Mouse (Mus musculus): ENCODE results near the gene Dock3. TPM values are rescaled to one million over a fixed set of nuclear protein-coding genes. Genes with fewer than 3 reads are reported as not detected.

The Dock3 gene
- polyA plus RNA-seq, 1 experiment from 2014 or later: 1.1 TPM

GRCm38 (mm10) chr9:106970742-106971141, 261.0 kb downstream of the Dock3 start:
- Histone ChIP-seq H3K9ac (no peak overlapping the region), H3K36me3 (no peaks in the 10 kb centered on the region), H3K9me3 (replicated peaks) (no peaks in the 10 kb centered on the region), H3K27ac (no peak overlapping the region), H3K4me2 (no peak overlapping the region), H3K27me3 (peaks cover 2% of the 10 kb centered on the region; the same call in 1 of the 2 replicates), H3K4me1 (no peaks in the 10 kb centered on the region), H3K4me3 (replicated peaks) (no peak overlapping the region)
- ATAC-seq (replicated peaks; ENCODE audit: low FRiP score): no peak
- WGBS: 62% methylated on average over 3 of the region's 3 CpGs

- Histone ChIP-seq H3K9ac (no peak overlapping the region), H3K27ac (no peak overlapping the region), H3K4me1 (no peaks in the 10 kb centered on the region), H3K9me3 (replicated peaks) (no peaks in the 10 kb centered on the region), H3K4me3 (replicated peaks) (no peak overlapping the region), H3K27me3 (no peaks in the 10 kb centered on the region), H3K36me3 (no peaks in the 10 kb centered on the region), H3K4me2 (no peak overlapping the region)
- no peak for ATAC-seq (replicated peaks; ENCODE audit: low FRiP score)
- WGBS: 87% methylated on average over 1 of the region's 1 CpGs
Observed at GRCm38 (mm10) chr9:106958452-106958851, 273.3 kb downstream of the Dock3 start.

DNA sequence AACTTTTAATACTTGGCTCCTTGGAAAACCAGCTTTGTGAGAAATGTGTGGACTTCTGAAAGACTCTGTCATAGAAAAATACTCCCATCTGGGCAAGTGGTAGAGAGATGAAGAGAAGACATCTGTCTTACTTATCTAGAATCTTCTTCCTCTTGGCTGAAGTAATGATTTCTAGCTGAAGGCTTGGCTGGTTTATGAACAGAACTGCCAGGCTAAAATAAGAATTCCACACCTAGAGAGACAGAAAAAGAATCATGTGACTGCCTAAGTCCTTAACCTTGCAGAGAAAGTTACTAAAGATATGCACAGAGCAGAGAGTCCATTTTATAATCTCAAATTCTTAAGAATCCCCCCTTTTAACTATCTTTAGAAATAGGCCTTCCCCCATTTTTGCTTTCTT, 276.2 kb downstream of the Dock3 start:
- ATAC-seq (replicated peaks; ENCODE audit: low FRiP score): no peak
- Histone ChIP-seq H3K4me3 (replicated peaks) (no peak overlapping the region), H3K4me1 (no peaks in the 10 kb centered on the region), H3K36me3 (no peaks in the 10 kb centered on the region), H3K27me3 (no peaks in the 10 kb centered on the region), H3K27ac (no peak overlapping the region), H3K9ac (no peak overlapping the region), H3K4me2 (no peak overlapping the region), H3K9me3 (replicated peaks) (no peaks in the 10 kb centered on the region)

DNA sequence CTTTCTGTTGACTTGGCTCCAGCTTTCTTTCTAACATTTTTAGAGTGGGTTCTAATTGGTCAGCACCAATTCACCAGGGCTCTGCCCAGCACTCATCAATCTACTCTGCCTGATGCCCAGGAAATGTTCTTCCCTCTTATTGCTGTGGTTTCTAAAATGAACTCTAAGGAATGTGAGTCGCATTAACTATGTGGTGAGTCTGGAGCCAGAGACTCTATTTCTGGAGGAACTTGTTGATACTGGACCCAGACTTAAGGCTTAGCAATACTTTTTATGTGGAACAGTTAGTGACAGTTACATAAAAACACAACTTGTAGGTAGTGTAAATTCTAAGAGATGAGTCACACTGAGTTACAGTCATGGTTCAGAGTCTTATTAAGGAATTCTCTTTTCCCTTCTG, 296.7 kb downstream of the Dock3 start:
- WGBS: 83% methylated on average over 1 of the region's 1 CpGs
- H3K4me3 ChIP-seq (replicated peaks): no peak overlapping the region
- no peak overlapping the region for H3K9ac ChIP-seq
- no peaks in the 10 kb centered on the region for H3K27me3 ChIP-seq
- H3K4me1 ChIP-seq: no peaks in the 10 kb centered on the region
- H3K9me3 ChIP-seq (replicated peaks): no peaks in the 10 kb centered on the region
- no peak overlapping the region for H3K4me2 ChIP-seq
- ATAC-seq (replicated peaks; ENCODE audit: low FRiP score): no peak
- H3K27ac ChIP-seq: no peak overlapping the region
- no peaks in the 10 kb centered on the region for H3K36me3 ChIP-seq

DNA sequence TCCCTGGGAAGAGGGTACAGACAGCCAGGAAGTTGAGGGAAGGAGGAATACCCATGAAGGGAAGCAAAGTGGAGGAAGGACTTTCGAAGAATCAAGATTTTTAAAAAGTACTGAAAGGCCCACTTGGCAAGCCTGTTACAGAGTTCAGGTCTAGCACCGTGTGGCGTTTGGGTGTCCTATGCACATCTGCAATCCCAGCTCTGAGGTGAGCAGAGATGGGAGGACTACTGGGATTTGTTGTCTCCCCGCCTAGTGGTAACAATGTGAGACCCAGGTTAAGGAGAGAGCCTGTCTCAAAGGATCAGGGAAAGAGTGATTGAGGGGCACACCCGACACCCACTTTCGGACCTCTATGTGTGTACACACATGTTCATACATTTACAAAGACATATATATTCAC, 316.8 kb downstream of the Dock3 start:
- H3K9me3 ChIP-seq (replicated peaks): no peaks in the 10 kb centered on the region
- WGBS: 82% methylated on average over 6 of the region's 6 CpGs
- H3K4me2 ChIP-seq: no peak overlapping the region
- no peaks in the 10 kb centered on the region for H3K4me1 ChIP-seq
- no peak for ATAC-seq (replicated peaks; ENCODE audit: low FRiP score)
- H3K4me3 ChIP-seq (replicated peaks): no peak overlapping the region
- no peaks in the 10 kb centered on the region for H3K36me3 ChIP-seq
- no peak overlapping the region for H3K9ac ChIP-seq
- no peaks in the 10 kb centered on the region for H3K27me3 ChIP-seq
- no peak overlapping the region for H3K27ac ChIP-seq

DNA sequence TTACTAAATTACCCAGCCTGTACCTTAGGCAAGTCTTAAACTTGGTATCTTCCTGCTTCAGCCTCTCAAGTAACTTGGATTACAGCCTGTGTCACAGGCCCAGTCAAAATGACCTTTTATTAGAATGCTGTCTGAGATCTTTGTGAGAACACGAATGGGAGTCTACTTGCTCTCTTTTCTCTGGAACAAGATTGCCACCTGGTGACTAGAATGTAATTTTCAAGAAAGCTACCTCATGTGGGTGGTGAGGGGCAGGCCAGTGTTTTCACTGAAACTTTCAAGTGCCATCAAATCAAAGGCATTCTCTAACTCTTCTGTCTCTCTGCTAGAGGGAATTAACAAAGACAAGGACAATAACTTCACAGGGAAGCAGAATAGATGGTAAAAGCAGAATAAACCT, 317.9 kb downstream of the Dock3 start:
- no peak for ATAC-seq (replicated peaks; ENCODE audit: low FRiP score)
- 13% methylated on average over 1 of the region's 1 CpGs for WGBS
- H3K4me3 ChIP-seq (replicated peaks): no peak overlapping the region

GRCm38 (mm10) chr9:106911624-106912023, 320.1 kb downstream of the Dock3 start:
- no peak for ATAC-seq (replicated peaks; ENCODE audit: low FRiP score)
- Histone ChIP-seq H3K9ac (no peak overlapping the region), H3K4me3 (replicated peaks) (no peak overlapping the region), H3K4me2 (no peak overlapping the region), H3K36me3 (no peaks in the 10 kb centered on the region), H3K27ac (no peak overlapping the region), H3K4me1 (no peaks in the 10 kb centered on the region; the same call in 1 of the 2 replicates), H3K27me3 (no peaks in the 10 kb centered on the region), H3K9me3 (replicated peaks) (no peaks in the 10 kb centered on the region)
- 80% methylated on average over 1 of the region's 1 CpGs for WGBS

More for the DNA sequence above, 317.9 kb downstream of the Dock3 start:
- Histone ChIP-seq H3K27ac (no peak overlapping the region), H3K36me3 (no peaks in the 10 kb centered on the region), H3K4me2 (no peak overlapping the region), H3K27me3 (no peaks in the 10 kb centered on the region), H3K9ac (no peak overlapping the region), H3K9me3 (replicated peaks) (no peaks in the 10 kb centered on the region), H3K4me1 (no peaks in the 10 kb centered on the region; the same call in 1 of the 2 replicates)

DNA sequence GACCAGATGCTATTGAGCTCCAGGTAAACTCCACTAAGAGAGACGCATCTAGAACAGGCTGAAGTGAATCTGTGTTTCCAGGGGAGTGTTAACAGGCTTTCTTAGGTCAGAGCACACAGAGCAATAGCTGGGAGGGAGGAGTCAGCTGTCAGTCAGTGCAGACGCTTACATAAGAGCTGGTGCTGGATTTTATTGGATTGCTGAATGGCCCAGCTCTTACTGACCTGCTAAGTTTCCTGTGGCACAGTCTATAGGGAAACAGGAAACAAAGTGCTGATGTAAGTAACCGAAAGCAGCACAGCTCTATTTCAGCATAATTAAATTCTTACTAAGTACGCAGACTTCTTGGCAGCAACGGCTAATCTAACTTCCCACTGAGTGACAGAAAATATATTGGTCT, 323.0 kb downstream of the Dock3 start:
- WGBS: 36% methylated on average over 5 of the region's 5 CpGs
- H3K4me1 ChIP-seq: no peaks in the 10 kb centered on the region; the same call in 1 of the 2 replicates
- no peaks in the 10 kb centered on the region for H3K9me3 ChIP-seq (replicated peaks)
- H3K4me2 ChIP-seq: no peak overlapping the region
- no peak overlapping the region for H3K4me3 ChIP-seq (replicated peaks)
- no peak for ATAC-seq (replicated peaks; ENCODE audit: low FRiP score)
- no peak overlapping the region for H3K27ac ChIP-seq
- no peaks in the 10 kb centered on the region for H3K36me3 ChIP-seq
- H3K27me3 ChIP-seq: no peaks in the 10 kb centered on the region
- H3K9ac ChIP-seq: no peak overlapping the region

GRCm38 (mm10) chr9:106908174-106908573, 323.5 kb downstream of the Dock3 start:
- 84% methylated on average over 3 of the region's 3 CpGs for WGBS
- Histone ChIP-seq H3K4me2 (no peak overlapping the region), H3K4me1 (no peaks in the 10 kb centered on the region; the same call in 1 of the 2 replicates), H3K9ac (no peak overlapping the region), H3K27me3 (no peaks in the 10 kb centered on the region), H3K27ac (no peak overlapping the region), H3K4me3 (replicated peaks) (no peak overlapping the region), H3K36me3 (no peaks in the 10 kb centered on the region), H3K9me3 (replicated peaks) (no peaks in the 10 kb centered on the region)
- ATAC-seq (replicated peaks; ENCODE audit: low FRiP score): no peak

DNA sequence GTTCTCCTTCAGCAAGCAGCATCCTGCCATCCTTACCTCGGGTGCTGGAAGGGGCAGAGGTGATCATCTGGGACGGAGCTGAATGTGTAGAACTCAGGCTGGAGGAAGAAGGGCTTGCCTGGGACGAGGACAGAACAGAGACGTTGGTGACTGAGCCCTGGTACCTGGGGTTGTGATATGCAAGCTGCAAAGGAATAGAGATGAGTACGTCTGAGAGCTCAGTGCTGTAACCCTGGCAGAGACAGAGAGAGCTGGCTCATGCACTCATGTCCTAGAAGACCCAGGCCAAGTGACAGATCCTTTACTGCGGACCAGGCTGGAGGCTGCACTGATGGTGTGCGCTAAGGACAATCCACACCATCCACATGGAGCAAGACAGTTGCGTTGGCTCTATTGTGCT, 325.1 kb downstream of the Dock3 start:
- no peak overlapping the region for H3K4me3 ChIP-seq (replicated peaks)
- H3K4me1 ChIP-seq: no peaks in the 10 kb centered on the region; the same call in 1 of the 2 replicates
- ATAC-seq (replicated peaks; ENCODE audit: low FRiP score): no peak
- H3K27me3 ChIP-seq: no peaks in the 10 kb centered on the region
- no peak overlapping the region for H3K4me2 ChIP-seq
- no peak overlapping the region for H3K27ac ChIP-seq
- no peaks in the 10 kb centered on the region for H3K9me3 ChIP-seq (replicated peaks)
- no peaks in the 10 kb centered on the region for H3K36me3 ChIP-seq
- WGBS: 87% methylated on average over 8 of the region's 8 CpGs
- H3K9ac ChIP-seq: no peak overlapping the region

- H3K9me3 ChIP-seq (replicated peaks): no peaks in the 10 kb centered on the region
- no peaks in the 10 kb centered on the region for H3K27me3 ChIP-seq
- no peak overlapping the region for H3K4me3 ChIP-seq (replicated peaks)
- ATAC-seq (replicated peaks; ENCODE audit: low FRiP score): no peak
- no peak overlapping the region for H3K9ac ChIP-seq
- 6% methylated on average over 1 of the region's 1 CpGs for WGBS
- no peak overlapping the region for H3K4me2 ChIP-seq
- no peaks in the 10 kb centered on the region; the same call in 1 of the 2 replicates for H3K4me1 ChIP-seq
- no peak overlapping the region for H3K27ac ChIP-seq
- no peaks in the 10 kb centered on the region for H3K36me3 ChIP-seq
Observed at GRCm38 (mm10) chr9:106903791-106904134, 327.9 kb downstream of the Dock3 start.

- 80% methylated on average over 4 of the region's 4 CpGs for WGBS
- ATAC-seq (replicated peaks; ENCODE audit: low FRiP score): no peak
- no peaks in the 10 kb centered on the region for H3K9me3 ChIP-seq (replicated peaks)
- H3K27me3 ChIP-seq: no peaks in the 10 kb centered on the region
- H3K4me1 ChIP-seq: no peaks in the 10 kb centered on the region
- H3K27ac ChIP-seq: no peak overlapping the region
- H3K36me3 ChIP-seq: no peaks in the 10 kb centered on the region
- H3K4me3 ChIP-seq (replicated peaks): no peak overlapping the region
- H3K4me2 ChIP-seq: no peak overlapping the region
- H3K9ac ChIP-seq: no peak overlapping the region
Observed at GRCm38 (mm10) chr9:106903099-106903790, 328.5 kb downstream of the Dock3 start.

DNA sequence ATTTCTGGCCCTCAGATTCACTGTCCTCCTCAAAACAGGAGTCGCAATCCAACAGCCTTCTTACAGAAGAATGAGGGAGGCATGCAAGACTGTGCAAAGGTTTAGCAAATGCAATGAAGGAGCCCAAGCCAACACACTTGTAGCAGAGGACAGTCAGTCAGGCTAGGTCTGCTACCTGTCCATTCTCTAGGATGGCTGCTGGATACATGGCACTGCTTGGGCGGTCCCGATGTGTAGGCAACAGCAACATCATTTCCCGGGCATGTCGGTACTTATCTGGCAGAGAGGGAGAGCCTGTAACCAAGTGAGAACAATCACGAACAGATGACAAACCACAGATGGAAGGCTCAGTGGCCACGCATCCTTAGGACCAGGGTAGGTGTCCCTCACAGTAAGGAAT, 330.1 kb downstream of the Dock3 start:
- H3K4me3 ChIP-seq (replicated peaks): no peak overlapping the region
- H3K4me2 ChIP-seq: no peak overlapping the region
- no peaks in the 10 kb centered on the region for H3K27me3 ChIP-seq
- no peak for ATAC-seq (replicated peaks; ENCODE audit: low FRiP score)
- no peak overlapping the region for H3K9ac ChIP-seq
- WGBS: 88% methylated on average over 7 of the region's 7 CpGs
- no peak overlapping the region for H3K27ac ChIP-seq
- H3K9me3 ChIP-seq (replicated peaks): no peaks in the 10 kb centered on the region
- H3K36me3 ChIP-seq: no peaks in the 10 kb centered on the region
- H3K4me1 ChIP-seq: no peaks in the 10 kb centered on the region
